Mouse (Mus musculus): ENCODE measurements around the gene Cfl1. TPM values are rescaled to one million over a fixed set of nuclear protein-coding genes. Genes with fewer than 3 reads are reported as not detected.
A peak's percentile ranks its signal among the peaks of the same experiment; 100 is the strongest.

The Cfl1 gene
- polyA plus RNA-seq, 1 experiment from 2014 or later = 2,528 TPM

- Histone ChIP-seq H3K36me3 (ENCODE audit: control insufficient read depth, insufficient read depth, low read length) (no peaks in the 10 kb centered on the region), H3K4me2 (no peak overlapping the region), H3K9ac (ENCODE audit: low read depth, low read length) (no peak overlapping the region), H3K4me3 (ENCODE audit: low read depth, low read length) (no peak overlapping the region), H3K27me3 (ENCODE audit: control insufficient read depth, insufficient read depth, low read length) (no peaks in the 10 kb centered on the region), H3K9me3 (replicated peaks; ENCODE audit: control insufficient read depth, low read length) (no peaks in the 10 kb centered on the region), H3K4me1 (ENCODE audit: control insufficient read depth, insufficient read depth, low read length) (no peaks in the 10 kb centered on the region), H3K27ac (ENCODE audit: low read depth, low read length) (no peak overlapping the region)
- 77% methylated on average over 3 of the region's 3 CpGs for WGBS (ENCODE audit: insufficient replicate concordance)
- no peak for ATAC-seq (replicated peaks; ENCODE audit: insufficient number of reproducible peaks, low FRiP score, low TSS enrichment)
Measured at GRCm38 (mm10) chr19:5518721-5519120, 28.5 kb downstream of the Cfl1 start.

GRCm38 (mm10) chr19:5525204-5525603, 34.9 kb downstream of the Cfl1 start:
- Histone ChIP-seq H3K27ac (ENCODE audit: low read depth, low read length) (no peak overlapping the region), H3K4me3 (ENCODE audit: low read depth, low read length) (no peak overlapping the region), H3K9ac (ENCODE audit: low read depth, low read length) (no peak overlapping the region), H3K27me3 (ENCODE audit: control insufficient read depth, insufficient read depth, low read length) (peaks cover 2% of the 10 kb centered on the region; the same call in 1 of the 2 replicates), H3K9me3 (replicated peaks; ENCODE audit: control insufficient read depth, low read length) (no peaks in the 10 kb centered on the region), H3K4me1 (ENCODE audit: control insufficient read depth, insufficient read depth, low read length) (peaks cover 4% of the 10 kb centered on the region), H3K4me2 (no peak overlapping the region), H3K36me3 (ENCODE audit: control insufficient read depth, insufficient read depth, low read length) (no peaks in the 10 kb centered on the region)
- no peak for ATAC-seq (replicated peaks; ENCODE audit: insufficient number of reproducible peaks, low FRiP score, low TSS enrichment)
- WGBS (ENCODE audit: insufficient replicate concordance) = 71% methylated on average over 5 of the region's 5 CpGs

DNA sequence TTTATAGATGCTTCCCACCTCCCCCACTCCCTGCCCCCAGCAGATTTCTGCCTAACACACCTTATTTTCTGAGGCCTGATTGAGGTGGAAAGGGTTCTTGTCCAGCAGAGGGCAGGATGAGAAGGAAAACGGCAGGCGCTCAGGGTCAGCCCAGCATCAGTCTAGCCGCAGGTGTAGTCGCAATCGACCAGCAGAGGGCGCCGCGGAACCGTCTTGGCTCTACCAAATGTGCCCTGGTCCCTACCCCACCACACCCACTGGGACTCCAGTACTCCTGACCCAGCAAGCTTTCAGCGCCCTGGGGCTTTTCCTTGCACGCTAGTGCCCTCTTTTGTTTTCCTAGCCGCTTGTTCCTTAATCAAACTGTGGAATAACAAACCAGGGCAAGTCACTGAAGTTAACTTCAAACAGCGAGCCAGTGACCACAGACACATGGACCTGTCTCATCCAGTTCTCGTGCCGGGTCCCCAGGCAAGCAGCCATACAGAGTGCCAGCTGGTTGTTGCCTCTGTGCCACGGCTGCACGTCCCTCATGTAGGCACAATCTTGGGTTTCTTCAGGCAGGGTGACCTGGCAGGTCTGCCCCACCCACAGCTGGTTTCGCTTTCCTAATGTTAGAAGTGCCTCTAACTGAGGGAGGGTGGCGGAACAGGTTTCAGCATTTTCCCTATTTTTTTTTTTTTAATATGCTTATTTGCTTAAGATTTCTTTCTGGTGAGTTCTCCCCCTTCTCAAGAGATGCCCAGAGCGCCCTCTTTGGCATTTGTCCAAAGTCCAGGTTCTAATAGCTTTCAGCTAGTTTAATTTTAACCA, 39.3 kb downstream of the Cfl1 start:
- Histone ChIP-seq H3K4me3 (ENCODE audit: low read depth, low read length) (peak overlapping the region; percentile 10; the same call in 1 of the 2 replicates), H3K4me2 (peak overlapping the region; percentile 52)
- ATAC-seq (replicated peaks; ENCODE audit: insufficient number of reproducible peaks, low FRiP score, low TSS enrichment) = peak; percentile 85; the same call in 1 of the 2 replicates

DNA sequence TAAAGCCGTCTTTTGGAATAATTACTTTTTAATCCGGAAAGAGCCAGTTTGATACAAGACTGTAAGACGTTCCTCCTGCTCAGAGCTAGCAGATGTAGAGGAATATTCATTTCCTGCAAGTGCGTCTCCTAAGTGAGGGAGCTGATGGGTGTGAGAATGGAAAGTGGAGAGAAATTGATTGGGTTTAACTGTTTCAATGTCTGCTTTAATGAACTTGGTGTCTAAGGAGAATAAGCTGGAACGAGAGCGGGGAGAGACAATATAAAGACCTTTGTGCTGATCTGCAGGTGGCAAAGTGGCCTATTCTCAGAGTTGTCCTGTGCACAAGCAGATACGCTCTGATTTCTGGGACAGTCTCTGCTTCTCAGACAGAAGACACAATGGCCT, 39.9 kb downstream of the Cfl1 start:
- Histone ChIP-seq H3K4me2 (no peak overlapping the region), H3K4me1 (ENCODE audit: control insufficient read depth, insufficient read depth, low read length) (peaks cover 4% of the 10 kb centered on the region), H3K4me3 (ENCODE audit: low read depth, low read length) (no peak overlapping the region), H3K27ac (ENCODE audit: low read depth, low read length) (no peak overlapping the region), H3K9ac (ENCODE audit: low read depth, low read length) (no peak overlapping the region), H3K36me3 (ENCODE audit: control insufficient read depth, insufficient read depth, low read length) (no peaks in the 10 kb centered on the region), H3K9me3 (replicated peaks; ENCODE audit: control insufficient read depth, low read length) (no peaks in the 10 kb centered on the region), H3K27me3 (ENCODE audit: control insufficient read depth, insufficient read depth, low read length) (peaks cover 18% of the 10 kb centered on the region)
- WGBS (ENCODE audit: insufficient replicate concordance) = 70% methylated on average over 7 of the region's 7 CpGs
- no peak for ATAC-seq (replicated peaks; ENCODE audit: insufficient number of reproducible peaks, low FRiP score, low TSS enrichment)

More for the DNA sequence above, 39.3 kb downstream of the Cfl1 start:
- Histone ChIP-seq H3K9ac (ENCODE audit: low read depth, low read length) (no peak overlapping the region), H3K27me3 (ENCODE audit: control insufficient read depth, insufficient read depth, low read length) (peaks cover 18% of the 10 kb centered on the region), H3K36me3 (ENCODE audit: control insufficient read depth, insufficient read depth, low read length) (no peaks in the 10 kb centered on the region), H3K4me1 (ENCODE audit: control insufficient read depth, insufficient read depth, low read length) (peaks cover 4% of the 10 kb centered on the region), H3K27ac (ENCODE audit: low read depth, low read length) (no peak overlapping the region), H3K9me3 (replicated peaks; ENCODE audit: control insufficient read depth, low read length) (no peaks in the 10 kb centered on the region)
- WGBS (ENCODE audit: insufficient replicate concordance) = 20% methylated on average over 20 of the region's 20 CpGs

GRCm38 (mm10) chr19:5532520-5532919, 42.3 kb downstream of the Cfl1 start:
- ATAC-seq (replicated peaks; ENCODE audit: insufficient number of reproducible peaks, low FRiP score, low TSS enrichment) = no peak
- Histone ChIP-seq H3K36me3 (ENCODE audit: control insufficient read depth, insufficient read depth, low read length) (no peaks in the 10 kb centered on the region), H3K4me2 (no peak overlapping the region), H3K4me3 (ENCODE audit: low read depth, low read length) (no peak overlapping the region), H3K27me3 (ENCODE audit: control insufficient read depth, insufficient read depth, low read length) (peaks cover 18% of the 10 kb centered on the region), H3K4me1 (ENCODE audit: control insufficient read depth, insufficient read depth, low read length) (peaks cover 4% of the 10 kb centered on the region), H3K9ac (ENCODE audit: low read depth, low read length) (0 out of 2 replicates have a peak overlapping the region, but pooled peaks have one; percentile 5), H3K27ac (ENCODE audit: low read depth, low read length) (no peak overlapping the region), H3K9me3 (replicated peaks; ENCODE audit: control insufficient read depth, low read length) (no peaks in the 10 kb centered on the region)
- 68% methylated on average over 8 of the region's 8 CpGs for whole genome bisulfite sequencing (ENCODE audit: insufficient replicate concordance)

DNA sequence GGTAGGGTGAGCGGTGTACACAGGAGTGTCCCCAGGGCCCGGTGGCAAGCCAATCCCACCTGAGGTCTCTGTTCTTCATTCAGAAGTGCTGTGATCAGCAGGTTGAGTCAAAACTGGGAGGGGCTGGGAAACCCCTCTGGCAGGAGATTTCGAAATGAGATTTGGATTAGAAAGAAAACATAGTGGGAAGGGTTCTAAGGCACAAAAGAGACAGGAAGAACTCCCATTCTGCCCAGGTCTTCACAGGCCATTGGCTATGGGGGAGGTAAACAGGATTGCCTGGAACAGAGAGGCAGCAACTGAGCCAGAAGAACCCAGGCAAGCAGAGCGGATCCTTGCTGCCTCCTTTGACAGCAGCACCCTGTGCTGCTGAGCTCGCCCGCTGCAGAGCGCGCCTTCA, 48.5 kb downstream of the Cfl1 start:
- ATAC-seq (replicated peaks; ENCODE audit: insufficient number of reproducible peaks, low FRiP score, low TSS enrichment) = no peak
- WGBS (ENCODE audit: insufficient replicate concordance) = 57% methylated on average over 8 of the region's 8 CpGs
- H3K27me3 ChIP-seq (ENCODE audit: control insufficient read depth, insufficient read depth, low read length) = no peaks in the 10 kb centered on the region
- no peaks in the 10 kb centered on the region for H3K9me3 ChIP-seq (replicated peaks; ENCODE audit: control insufficient read depth, low read length)
- H3K4me1 ChIP-seq (ENCODE audit: control insufficient read depth, insufficient read depth, low read length) = no peaks in the 10 kb centered on the region; the same call in 1 of the 2 replicates
- no peak overlapping the region for H3K9ac ChIP-seq (ENCODE audit: low read depth, low read length)
- no peak overlapping the region for H3K4me3 ChIP-seq (ENCODE audit: low read depth, low read length)
- H3K36me3 ChIP-seq (ENCODE audit: control insufficient read depth, insufficient read depth, low read length) = no peaks in the 10 kb centered on the region
- H3K27ac ChIP-seq (ENCODE audit: low read depth, low read length) = no peak overlapping the region
- no peak overlapping the region for H3K4me2 ChIP-seq

DNA sequence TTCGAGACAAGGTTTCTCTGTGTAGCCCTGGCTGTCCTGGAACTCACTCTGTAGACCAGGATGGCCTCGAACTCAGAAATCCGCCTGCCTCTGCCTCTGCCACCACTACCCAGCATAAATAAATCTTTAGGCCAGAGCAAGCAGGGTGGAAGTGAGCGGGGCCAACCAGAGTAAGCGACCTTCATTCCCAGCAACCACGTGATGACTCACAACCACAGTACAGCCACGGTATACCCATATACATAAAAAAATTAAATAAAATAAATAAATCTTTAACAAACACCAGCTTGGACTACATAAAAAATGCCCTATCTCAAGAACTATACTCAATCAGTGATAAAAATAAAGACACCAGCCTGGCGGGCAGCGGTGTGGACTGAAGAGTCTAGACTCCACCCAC, 53.1 kb downstream of the Cfl1 start:
- H3K9me3 ChIP-seq (replicated peaks; ENCODE audit: control insufficient read depth, low read length) = no peaks in the 10 kb centered on the region
- no peak overlapping the region for H3K4me2 ChIP-seq
- H3K4me3 ChIP-seq (ENCODE audit: low read depth, low read length) = no peak overlapping the region
- peaks cover 5% of the 10 kb centered on the region for H3K27me3 ChIP-seq (ENCODE audit: control insufficient read depth, insufficient read depth, low read length)
- no peaks in the 10 kb centered on the region for H3K36me3 ChIP-seq (ENCODE audit: control insufficient read depth, insufficient read depth, low read length)
- 80% methylated on average over 9 of the region's 9 CpGs for WGBS (ENCODE audit: insufficient replicate concordance)
- H3K4me1 ChIP-seq (ENCODE audit: control insufficient read depth, insufficient read depth, low read length) = peaks cover 6% of the 10 kb centered on the region
- H3K9ac ChIP-seq (ENCODE audit: low read depth, low read length) = no peak overlapping the region
- H3K27ac ChIP-seq (ENCODE audit: low read depth, low read length) = no peak overlapping the region
- ATAC-seq (replicated peaks; ENCODE audit: insufficient number of reproducible peaks, low FRiP score, low TSS enrichment) = no peak

DNA sequence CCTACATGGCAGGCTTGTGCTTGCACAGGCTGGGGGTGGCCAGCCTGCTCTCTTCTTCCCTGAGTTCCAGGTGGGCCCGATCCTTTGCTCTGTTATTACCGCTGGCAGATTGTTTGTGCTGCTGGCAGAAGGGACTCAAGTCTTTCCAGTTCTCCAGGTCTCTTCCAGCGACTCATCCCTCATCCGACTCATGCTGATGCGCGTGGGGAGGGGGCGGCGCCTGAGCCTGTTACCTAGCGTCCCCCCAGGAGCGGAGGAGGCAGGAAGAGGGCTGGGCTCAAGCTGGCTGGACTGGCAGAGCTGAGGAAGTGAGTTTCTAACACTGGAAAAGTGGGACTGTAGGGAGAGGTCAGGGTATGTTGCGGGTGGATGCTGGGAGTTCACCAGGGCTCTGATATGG, 53.8 kb downstream of the Cfl1 start:
- Histone ChIP-seq H3K9me3 (replicated peaks; ENCODE audit: control insufficient read depth, low read length) (no peaks in the 10 kb centered on the region), H3K9ac (ENCODE audit: low read depth, low read length) (no peak overlapping the region), H3K36me3 (ENCODE audit: control insufficient read depth, insufficient read depth, low read length) (no peaks in the 10 kb centered on the region), H3K27ac (ENCODE audit: low read depth, low read length) (no peak overlapping the region), H3K4me3 (ENCODE audit: low read depth, low read length) (no peak overlapping the region), H3K4me1 (ENCODE audit: control insufficient read depth, insufficient read depth, low read length) (peaks cover 6% of the 10 kb centered on the region; the same call in 1 of the 2 replicates), H3K4me2 (no peak overlapping the region), H3K27me3 (ENCODE audit: control insufficient read depth, insufficient read depth, low read length) (peaks cover 5% of the 10 kb centered on the region)
- WGBS (ENCODE audit: insufficient replicate concordance) = 47% methylated on average over 11 of the region's 11 CpGs
- no peak for ATAC-seq (replicated peaks; ENCODE audit: insufficient number of reproducible peaks, low FRiP score, low TSS enrichment)
